Comparison of ENCODE assay signal across 12 mouse cellular contexts in genomic region chr7:113047583-113047982, GRCm38 (mm10).
A peak's percentile ranks its signal among the peaks of the same experiment; 100 is the strongest.
DNase-seq lines count a peak whose midpoint lies in the region; ATAC-seq and TF ChIP-seq lines count a peak whose summit lies in the region.
"Had no signal": no experiment of that assay in that cellular context is flagged by ENCODE, and none has a peak within 500 bp of the region (broad histone marks: within the 10 kb centered on the region; RNA-seq: fewer than 3 reads in every experiment).

No protein-coding gene starts in this region.

- H3K9ac ChIP-seq in forebrain, embryonic 12.5 days: no peak overlapping the region
- no peak overlapping the region for H3K9ac ChIP-seq in forebrain, embryonic 16.5 days (replicated peaks; ENCODE audit: low read depth, low read length)
- no peak overlapping the region for H3K9ac ChIP-seq in midbrain, embryonic 15.5 days
- no peak overlapping the region for H3K9ac ChIP-seq in stomach, postnatal 0 days (ENCODE audit: low read length)

- no peak for ATAC-seq in forebrain, embryonic 12.5 days (ENCODE audit: low FRiP score)
- ATAC-seq in forebrain, embryonic 16.5 days: no peak
- ATAC-seq in midbrain, embryonic 15.5 days (replicated peaks): no peak
- no peak for ATAC-seq in stomach, postnatal 0 days (ENCODE audit: low FRiP score, low TSS enrichment)

- WGBS in forebrain, embryonic 12.5 days: 76% methylated on average over 3 of the region's 3 CpGs
- WGBS in forebrain, embryonic 16.5 days: 72% methylated on average over 3 of the region's 3 CpGs
- WGBS in midbrain, embryonic 10.5 days: 88% methylated on average over 3 of the region's 3 CpGs
- WGBS in midbrain, embryonic 15.5 days: 78% methylated on average over 3 of the region's 3 CpGs
- 84% methylated on average over 3 of the region's 3 CpGs for WGBS in limb, embryonic 10.5 days
- 60% methylated on average over 3 of the region's 3 CpGs for WGBS in stomach, postnatal 0 days

- H3K27me3 ChIP-seq in forebrain, embryonic 12.5 days: no peaks in the 10 kb centered on the region
- no peaks in the 10 kb centered on the region for H3K27me3 ChIP-seq in forebrain, embryonic 16.5 days (replicated peaks; ENCODE audit: control insufficient read depth, insufficient read depth, low read length)
- H3K27me3 ChIP-seq in midbrain, embryonic 10.5 days (ENCODE audit: low read depth, poor library complexity, severe bottlenecking): no peaks in the 10 kb centered on the region
- no peaks in the 10 kb centered on the region for H3K27me3 ChIP-seq in midbrain, embryonic 15.5 days (replicated peaks)
- no peaks in the 10 kb centered on the region for H3K27me3 ChIP-seq in limb, embryonic 10.5 days (ENCODE audit: low read depth, poor library complexity, severe bottlenecking)
- no peaks in the 10 kb centered on the region for H3K27me3 ChIP-seq in stomach, postnatal 0 days (ENCODE audit: control insufficient read depth, insufficient read depth, low read length)

- no peak overlapping the region for H3K4me3 ChIP-seq in forebrain, embryonic 12.5 days (replicated peaks)
- H3K4me3 ChIP-seq in forebrain, embryonic 16.5 days (replicated peaks; ENCODE audit: low read length): no peak overlapping the region
- no peak overlapping the region for H3K4me3 ChIP-seq in midbrain, embryonic 10.5 days
- H3K4me3 ChIP-seq in midbrain, embryonic 15.5 days: no peak overlapping the region
- H3K4me3 ChIP-seq in limb, embryonic 10.5 days: no peak overlapping the region
- H3K4me3 ChIP-seq in stomach, postnatal 0 days (ENCODE audit: low read depth, low read length): no peak overlapping the region
- H3K4me3 ChIP-seq: heart, embryonic 10.5 days had no signal

- H3K4me2 ChIP-seq in forebrain, embryonic 12.5 days: no peak overlapping the region
- H3K4me2 ChIP-seq in forebrain, embryonic 16.5 days (ENCODE audit: low read length): no peak overlapping the region
- H3K4me2 ChIP-seq in midbrain, embryonic 15.5 days: no peak overlapping the region
- no peak overlapping the region for H3K4me2 ChIP-seq in stomach, postnatal 0 days (replicated peaks; ENCODE audit: low read depth)

- H3K9me3 ChIP-seq in forebrain, embryonic 12.5 days: no peaks in the 10 kb centered on the region
- H3K9me3 ChIP-seq in forebrain, embryonic 16.5 days (ENCODE audit: control insufficient read depth, low read length): no peaks in the 10 kb centered on the region
- H3K9me3 ChIP-seq in midbrain, embryonic 10.5 days (replicated peaks): no peaks in the 10 kb centered on the region
- no peaks in the 10 kb centered on the region for H3K9me3 ChIP-seq in midbrain, embryonic 15.5 days
- no peaks in the 10 kb centered on the region for H3K9me3 ChIP-seq in limb, embryonic 10.5 days (replicated peaks)
- no peaks in the 10 kb centered on the region for H3K9me3 ChIP-seq in stomach, postnatal 0 days (ENCODE audit: control insufficient read depth, low read length)
- H3K9me3 ChIP-seq: G1E; heart, embryonic 10.5 days had no signal

- TF ChIP-seq EP300 in stomach, postnatal 0 days (optimal IDR thresholded peaks at IDR 0.05): no peak

- peaks cover 15% of the 10 kb centered on the region for H3K4me1 ChIP-seq in forebrain, embryonic 12.5 days
- H3K4me1 ChIP-seq in forebrain, embryonic 16.5 days (replicated peaks; ENCODE audit: control insufficient read depth, insufficient read depth, low read length): peaks cover 5% of the 10 kb centered on the region; the same call in 1 of the 2 replicates
- peaks cover 15% of the 10 kb centered on the region for H3K4me1 ChIP-seq in midbrain, embryonic 10.5 days
- H3K4me1 ChIP-seq in midbrain, embryonic 15.5 days: no peaks in the 10 kb centered on the region
- H3K4me1 ChIP-seq in limb, embryonic 10.5 days: peaks cover 4% of the 10 kb centered on the region; the same call in 1 of the 2 replicates
- peaks cover 2% of the 10 kb centered on the region; the same call in 1 of the 2 replicates for H3K4me1 ChIP-seq in stomach, postnatal 0 days (replicated peaks; ENCODE audit: control insufficient read depth, insufficient read depth)

- intact Hi-C loops in left cerebral cortex, postnatal 4 days (cut with DNase I): no loop called here

- DNase-seq in midbrain, embryonic 10.5 days (ENCODE audit: low spot score): no peak
- DNase-seq in limb, embryonic 10.5 days (ENCODE audit: low spot score): no peak
- no peak for DNase-seq in stomach, postnatal 0 days (ENCODE audit: low spot score)
- no peak for DNase-seq in left cerebral cortex, postnatal 4 days
- DNase-seq in ovary, postnatal 14 days (ENCODE audit: low spot score): no peak
- DNase-seq: kidney, adult 11 months; right cerebral cortex, postnatal 14 days had no signal

- peak overlapping the region; percentile 71; the same call in 1 of the 2 replicates for H3K27ac ChIP-seq in forebrain, embryonic 12.5 days
- H3K27ac ChIP-seq in forebrain, embryonic 16.5 days (ENCODE audit: low read length): no peak overlapping the region
- H3K27ac ChIP-seq in midbrain, embryonic 10.5 days (replicated peaks): peak overlapping the region; percentile 46; the same call in 1 of the 2 replicates
- H3K27ac ChIP-seq in midbrain, embryonic 15.5 days: no peak overlapping the region
- H3K27ac ChIP-seq in limb, embryonic 10.5 days: peak overlapping the region; percentile 61; the same call in 1 of the 2 replicates
- peak overlapping the region; percentile 88 for H3K27ac ChIP-seq in stomach, postnatal 0 days (replicated peaks)
- H3K27ac ChIP-seq: heart, embryonic 10.5 days had no signal

- H3K36me3 ChIP-seq in forebrain, embryonic 12.5 days (replicated peaks): no peaks in the 10 kb centered on the region
- no peaks in the 10 kb centered on the region for H3K36me3 ChIP-seq in forebrain, embryonic 16.5 days (ENCODE audit: control insufficient read depth, insufficient read depth)
- no peaks in the 10 kb centered on the region for H3K36me3 ChIP-seq in midbrain, embryonic 10.5 days
- H3K36me3 ChIP-seq in midbrain, embryonic 15.5 days (replicated peaks): no peaks in the 10 kb centered on the region
- H3K36me3 ChIP-seq in limb, embryonic 10.5 days: no peaks in the 10 kb centered on the region
- H3K36me3 ChIP-seq in stomach, postnatal 0 days (ENCODE audit: control insufficient read depth, insufficient read depth, low read length): no peaks in the 10 kb centered on the region
- H3K36me3 ChIP-seq: G1E; heart, embryonic 10.5 days had no signal

- no peak for TF ChIP-seq CTCF in stomach, postnatal 0 days (IDR thresholded peaks at IDR 0.05; ENCODE audit: low read depth)

Comparison
In these comparisons a context has a peak if more than half of its experiments do, and no peak if none do; other contexts are left out.
1. H3K27ac ChIP-seq: peak in forebrain, embryonic 12.5 days (single experiment), midbrain, embryonic 10.5 days (single experiment), limb, embryonic 10.5 days (single experiment) and stomach, postnatal 0 days (single experiment); none in forebrain, embryonic 16.5 days (single experiment) and midbrain, embryonic 15.5 days (single experiment).